Mouse (Mus musculus) E14TG2a.4 (cell line): ENCODE measurements around the gene Nav3.

ENCODE experiments used
- CTCF ChIP-seq: conservative IDR thresholded peaks from 2 replicates; pipeline ENCODE4 v1.5.1; 2014; ENCODE audit warnings: low read length
- NANOG ChIP-seq: IDR thresholded peaks from 2 replicates; pipeline ENCODE4 v1.6.1; 2014; ENCODE audit warnings: borderline replicate concordance, low read length, mixed read lengths
- POU5F1 ChIP-seq: IDR thresholded peaks from 2 replicates; pipeline ENCODE4 v1.6.1; 2014; ENCODE audit warnings: low read length, borderline replicate concordance

GRCm38 (mm10) chr10:110352148-110352547 is 103.9 kb downstream of the Nav3 start:
- TF ChIP-seq CTCF (no peak), NANOG (no peak), POU5F1 (no peak)
